Mouse (Mus musculus) kidney, postnatal 14 days (tissue): ENCODE measurements around the gene Il34.

Source experiments
- DNase-seq: peaks from one replicate; pipeline ENCODE4 v3.0.0; 2022; ENCODE audit warnings: mixed read lengths

The Il34 gene

GRCm38 (mm10) chr8:110805669-110806068 lies at the start of gene Il34:
Gene Il34 (minus strand): TSS chr8:110805924.
- DNase-seq = peak; percentile 29

GRCm38 (mm10) chr8:110851186-110851585 lies 45.5 kb upstream of the Il34 start:
- no peak for DNase-seq

- no peak for DNase-seq
Measured at GRCm38 (mm10) chr8:110847645-110848495, 42.1 kb upstream of the Il34 start.

GRCm38 (mm10) chr8:110847171-110847549 lies 41.4 kb upstream of the Il34 start:
- DNase-seq = no peak

- peak; percentile 90 for DNase-seq
Measured at GRCm38 (mm10) chr8:110846405-110847170, 40.9 kb upstream of the Il34 start, which contains the start of the genes Cog4 and Sf3b3. Gene Cog4 (plus strand): TSS chr8:110846600. Gene Sf3b3 (minus strand): TSS chr8:110846787.

GRCm38 (mm10) chr8:110845821-110846404 lies 40.2 kb upstream of the Il34 start:
- no peak for DNase-seq

GRCm38 (mm10) chr8:110844941-110845340 lies 39.2 kb upstream of the Il34 start:
- DNase-seq = no peak

- DNase-seq = no peak
Measured at GRCm38 (mm10) chr8:110843207-110843606, 37.5 kb upstream of the Il34 start.

- DNase-seq = no peak
Measured at GRCm38 (mm10) chr8:110842012-110842574, 36.4 kb upstream of the Il34 start.

- no peak for DNase-seq
Measured at GRCm38 (mm10) chr8:110831956-110832355, 26.2 kb upstream of the Il34 start.

GRCm38 (mm10) chr8:110828511-110828910 lies 22.8 kb upstream of the Il34 start:
- no peak for DNase-seq

GRCm38 (mm10) chr8:110824861-110825260 lies 19.1 kb upstream of the Il34 start:
- DNase-seq = no peak

GRCm38 (mm10) chr8:110821960-110822359 lies 16.2 kb upstream of the Il34 start:
- no peak for DNase-seq

GRCm38 (mm10) chr8:110820257-110820656 lies 14.5 kb upstream of the Il34 start:
- no peak for DNase-seq

- DNase-seq = peak; percentile 61
Measured at GRCm38 (mm10) chr8:110818593-110818992, 12.9 kb upstream of the Il34 start.

- no peak for DNase-seq
Measured at GRCm38 (mm10) chr8:110816990-110817389, 11.3 kb upstream of the Il34 start.

- DNase-seq = no peak
Measured at GRCm38 (mm10) chr8:110815308-110815707, 9.6 kb upstream of the Il34 start.

- DNase-seq = no peak
Measured at GRCm38 (mm10) chr8:110813081-110813812, 7.5 kb upstream of the Il34 start.

- DNase-seq = no peak
Measured at GRCm38 (mm10) chr8:110812349-110813080, 6.8 kb upstream of the Il34 start.

- DNase-seq = no peak
Measured at GRCm38 (mm10) chr8:110811793-110812192, 6.1 kb upstream of the Il34 start.

- DNase-seq = no peak
Measured at GRCm38 (mm10) chr8:110811116-110811515, 5.4 kb upstream of the Il34 start.
